Mouse (Mus musculus) T-helper 1 cell (primary cell): ENCODE results near the gene Fsd1.

ENCODE experiments used
- in situ Hi-C: fragments of 300-600 bp; cut with MboI, MseI; formaldehyde crosslinking; loops from one replicate; pipeline ENCODE4 v1.15.1; 2025; ENCODE audit warnings: high pct_unique_total_duplicates

The Fsd1 gene

GRCm38 (mm10) chr17:56008356-56009087, 22.2 kb downstream of the Fsd1 start:
- in situ Hi-C loops = loop anchor here (5.0 kb wide), 2 partner anchors 1384 to 1866 kb away; no protein-coding TSS in a partner anchor

GRCm38 (mm10) chr17:56009088-56009961, 23.0 kb downstream of the Fsd1 start:
- in situ Hi-C loops = loop anchor here (5.0 kb wide), 2 partner anchors 1383 to 1867 kb away; no protein-coding TSS in a partner anchor

GRCm38 (mm10) chr17:56009962-56010240, 23.6 kb downstream of the Fsd1 start:
- in situ Hi-C loops = loop anchor here (5.0 to 10.0 kb wide), 3 partner anchors 45 to 1868 kb away; no protein-coding TSS in a partner anchor

- in situ Hi-C loops = loop anchor here (10.0 kb wide), 1 partner anchor 45 kb away; no protein-coding TSS in a partner anchor
Observed at GRCm38 (mm10) chr17:56010255-56010654, 23.9 kb downstream of the Fsd1 start.

GRCm38 (mm10) chr17:56010681-56011080, 24.4 kb downstream of the Fsd1 start:
- in situ Hi-C loops = loop anchor here (10.0 kb wide), 1 partner anchor 46 kb away; no protein-coding TSS in a partner anchor

GRCm38 (mm10) chr17:56011441-56011840, 25.1 kb downstream of the Fsd1 start:
- in situ Hi-C loops = loop anchor here (10.0 kb wide), 1 partner anchor 47 kb away; no protein-coding TSS in a partner anchor

- in situ Hi-C loops = loop anchor here (10.0 kb wide), 1 partner anchor 50 kb away; no protein-coding TSS in a partner anchor
Observed at GRCm38 (mm10) chr17:56015293-56015692, 29.0 kb downstream of the Fsd1 start.

- in situ Hi-C loops = loop anchor here (10.0 kb wide), 1 partner anchor 52 kb away; no protein-coding TSS in a partner anchor
Observed at GRCm38 (mm10) chr17:56016382-56016781, 30.1 kb downstream of the Fsd1 start.

- in situ Hi-C loops = loop anchor here (10.0 kb wide), 1 partner anchor 52 kb away; no protein-coding TSS in a partner anchor
Observed at GRCm38 (mm10) chr17:56016793-56017785, 30.8 kb downstream of the Fsd1 start.

GRCm38 (mm10) chr17:56017848-56018247, 31.5 kb downstream of the Fsd1 start:
- in situ Hi-C loops = loop anchor here (10.0 kb wide), 1 partner anchor 53 kb away; no protein-coding TSS in a partner anchor

- in situ Hi-C loops = loop anchor here (10.0 kb wide), 1 partner anchor 54 kb away; no protein-coding TSS in a partner anchor
Observed at GRCm38 (mm10) chr17:56018347-56019131, 32.2 kb downstream of the Fsd1 start.

- in situ Hi-C loops = no loop called here
Observed at GRCm38 (mm10) chr17:56020400-56021084, 34.2 kb downstream of the Fsd1 start.

GRCm38 (mm10) chr17:56021161-56021910, 35.0 kb downstream of the Fsd1 start:
- in situ Hi-C loops = no loop called here

- in situ Hi-C loops = no loop called here
Observed at GRCm38 (mm10) chr17:56022131-56022988, 36.1 kb downstream of the Fsd1 start.

GRCm38 (mm10) chr17:56022989-56023290, 36.6 kb downstream of the Fsd1 start:
- in situ Hi-C loops = no loop called here

- in situ Hi-C loops = no loop called here
Observed at GRCm38 (mm10) chr17:56023386-56023785, 37.1 kb downstream of the Fsd1 start.

- in situ Hi-C loops = no loop called here
Observed at GRCm38 (mm10) chr17:56024476-56024875, 38.2 kb downstream of the Fsd1 start.

GRCm38 (mm10) chr17:56024931-56025330, 38.6 kb downstream of the Fsd1 start:
- in situ Hi-C loops = no loop called here
